Mouse (Mus musculus) CH12.LX (cell line): ENCODE measurements around the gene Acot7.

Source experiments
- CTCF ChIP-seq, 2 experiments: IDR thresholded peaks in 1 of 2; conservative IDR thresholded peaks in 1 of 2; 2 replicates each; pipeline ENCODE4 v1.5.1; 2011 to 2012; ENCODE audit warnings: low read depth in 2 of 2, low read length in 2 of 2, improper control_type of control experiment in 1 of 2, inconsistent platforms in 1 of 2, mild to moderate bottlenecking in 1 of 2, moderate library complexity in 1 of 2
- MAFK ChIP-seq: IDR thresholded peaks from 2 replicates; pipeline ENCODE4 v1.6.1; 2011; ENCODE audit warnings: low read length, improper control_type of control experiment; ENCODE audit not compliant: insufficient replicate concordance
- POLR2AphosphoS2 ChIP-seq: IDR thresholded peaks from 2 replicates; pipeline ENCODE4 v1.6.1; 2011; ENCODE audit warnings: low read depth, low read length, improper control_type of control experiment
- RAD21 ChIP-seq: IDR thresholded peaks from 2 replicates; pipeline ENCODE4 v1.6.1; 2011; ENCODE audit warnings: low read depth, mild to moderate bottlenecking, low read length, improper control_type of control experiment, moderate library complexity
- USF2 ChIP-seq: conservative IDR thresholded peaks from 2 replicates; pipeline ENCODE4 v1.6.1; 2011; ENCODE audit warnings: low read depth, low read length, improper control_type of control experiment
- ZC3H11A ChIP-seq: IDR thresholded peaks from 2 replicates; pipeline ENCODE4 v1.6.1; 2012; ENCODE audit warnings: low read depth, mild to moderate bottlenecking, inconsistent platforms, low read length, improper control_type of control experiment

DNA sequence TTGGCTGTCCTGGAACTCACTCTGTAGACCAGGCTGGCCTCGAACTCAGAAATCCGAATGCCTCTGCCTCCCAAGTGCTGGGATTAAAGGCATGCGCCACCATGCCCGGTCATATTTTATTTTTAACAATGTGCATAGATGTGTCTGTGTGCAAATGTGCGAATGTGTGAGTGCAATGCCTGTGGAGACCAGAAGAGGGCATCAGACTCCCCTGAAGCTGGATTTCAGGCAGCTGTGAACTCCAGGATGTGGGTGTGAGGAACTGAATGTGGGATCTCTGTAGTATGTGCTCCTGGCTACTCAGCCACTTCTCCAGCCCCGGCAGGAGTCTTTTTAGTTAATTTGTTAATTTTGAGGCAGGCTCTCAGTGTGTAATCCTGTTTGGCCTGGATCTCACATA is 6.4 kb upstream of the Acot7 start:
- TF ChIP-seq POLR2AphosphoS2 (no peak), ZC3H11A (no peak), CTCF (conservative IDR thresholded peaks at IDR 0.05 in 1 of 2, IDR thresholded peaks at IDR 0.05 in 1 of 2; ENCODE audit: low read depth in 2 of 2, low read length in 2 of 2) (peak; percentile 10 to 33; a peak in 2 of 4 replicates), USF2 (no peak), RAD21 (no peak; the same call in 1 of the 2 replicates), MAFK (no peak)
